Mouse (Mus musculus) lung, embryonic 14.5 days (tissue): ENCODE measurements around the gene Hist1h4n. TPM values are rescaled to one million over a fixed set of nuclear protein-coding genes. Genes with fewer than 3 reads are reported as not detected.
A peak's percentile ranks its signal among the peaks of the same experiment; 100 is the strongest.
"Not testable (repeated sequence)": the region's sequence is repeated elsewhere in the genome, so short reads cannot be mapped to it uniquely, and the experiment has no call there.

Source experiments
- ATAC-seq: fragments of 200-750 bp; cut with Nextera tagmentation; 2 replicates; pipeline ENCODE4 v1.8.0; 2017; ENCODE audit warnings: mild to moderate bottlenecking, moderate TSS enrichment, moderate library complexity; ENCODE audit not compliant: insufficient read depth
- DNase-seq: peaks from one replicate; pipeline ENCODE4 v3.0.0-alpha.2; 2015
- H3K27ac ChIP-seq: fragments of 300-500 bp; sonication (generic); 2 replicates; pipeline ENCODE4 v1.5.1; 2014; ENCODE audit warnings: low read depth, mild to moderate bottlenecking, moderate library complexity
- H3K27me3 ChIP-seq: fragments of 300-500 bp; sonication (generic); 2 replicates; pipeline ENCODE4 v1.6.1; 2014; ENCODE audit warnings: low read length, control low read depth; ENCODE audit not compliant: insufficient read depth
- H3K36me3 ChIP-seq: fragments of 300-500 bp; sonication (generic); 2 replicates; pipeline ENCODE4 v1.6.1; 2014; ENCODE audit warnings: control low read depth; ENCODE audit not compliant: insufficient read depth
- H3K4me1 ChIP-seq: fragments of 300-500 bp; sonication (generic); 2 replicates; pipeline ENCODE4 v1.6.1; 2014; ENCODE audit warnings: antibody characterized with exemption, control low read depth; ENCODE audit not compliant: insufficient read depth
- H3K4me2 ChIP-seq: fragments of 300-500 bp; sonication (generic); 2 replicates; pipeline ENCODE4 v1.6.1; 2014; ENCODE audit warnings: mild to moderate bottlenecking
- H3K4me3 ChIP-seq: fragments of 300-500 bp; sonication (generic); 2 replicates; pipeline ENCODE4 v1.5.1; 2014; ENCODE audit warnings: low read depth, low read length
- H3K9ac ChIP-seq: fragments of 300-500 bp; sonication (generic); 2 replicates; pipeline ENCODE4 v1.6.1; 2014
- H3K9me3 ChIP-seq: fragments of 300-500 bp; sonication (generic); 2 replicates; pipeline ENCODE4 v1.6.1; 2016; ENCODE audit warnings: low read depth, low read length, control low read depth
- CTCF ChIP-seq: IDR thresholded peaks from 2 replicates; pipeline ENCODE4 v1.5.1; 2016; ENCODE audit warnings: antibody characterized with exemption, low read depth
- WGBS: fragments of 180-500 bp; shearing (Covaris S2); extraction: QIAGEN DNeasy Blood & Tissue Kit; methylation state at CpG from one replicate; pipeline ENCODE4 v1.1.7; 2014; 5-methylcytosine and 5-hydroxymethylcytosine counted together
- polyA plus RNA-seq: library from polyadenylated mRNA; unstranded; fragments of >200 nt; fragmentation: Nextera tagmentation; extraction: Ambion mirVana; gene quantifications from 2 replicates; pipeline ENCODE4 v1.2.1, GENCODE M21; 2014

Gene Hist1h4n
- polyA plus RNA-seq, 1 experiment from 2014 or later, result 32.5 TPM

DNA sequence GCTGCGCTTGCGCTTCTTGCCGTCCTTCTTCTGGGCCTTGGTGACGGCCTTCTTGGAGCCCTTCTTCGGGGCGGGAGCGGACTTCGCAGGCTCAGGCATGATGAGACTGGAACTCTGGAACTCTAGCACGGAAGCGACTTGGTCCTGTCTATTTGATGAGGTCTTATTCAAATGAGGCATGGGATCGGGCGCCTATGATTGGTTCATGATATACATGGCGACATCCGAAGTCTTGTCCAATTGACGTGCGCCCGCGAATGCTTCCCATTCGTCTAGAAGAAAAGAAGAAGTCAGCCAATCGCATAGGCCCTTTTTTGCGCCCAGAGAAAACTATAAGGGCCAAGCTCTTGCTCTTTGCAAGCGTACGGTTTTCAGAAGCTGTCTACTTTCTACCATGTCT lies 21.9 kb downstream of the Hist1h4n start, which contains the start of the genes Hist1h2bq and Hist1h2ao:
TSS of gene Hist1h2bq (minus strand) at position 125 of the 400 bp plus-strand sequence.
TSS of gene Hist1h2ao (plus strand) at position 393 of the 400 bp plus-strand sequence.
- WGBS, result no CpG with 5 or more reads among the region's 23 CpGs
- not testable (repeated sequence) for H3K4me1 ChIP-seq, H3K27ac ChIP-seq

DNA sequence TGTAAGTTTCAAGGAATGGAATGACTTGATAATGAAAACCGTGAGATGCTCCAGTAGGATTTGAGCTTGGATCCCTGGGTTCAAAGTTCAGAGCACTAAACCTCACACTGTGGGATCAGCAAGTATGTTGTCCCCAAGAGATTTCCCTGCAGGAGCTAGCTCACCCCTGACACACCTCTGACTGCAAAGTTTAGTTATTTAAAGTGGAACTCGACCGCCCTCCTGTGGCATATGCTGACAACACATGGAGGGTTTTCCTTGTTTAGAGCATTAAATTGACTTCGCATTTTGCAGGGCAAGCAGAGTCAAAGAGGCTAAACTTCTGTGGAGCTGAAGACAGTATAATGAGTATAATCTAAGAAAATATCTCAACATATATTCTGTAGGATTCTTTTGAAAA lies 28.9 kb downstream of the Hist1h4n start:
- WGBS, result no CpG with 5 or more reads among the region's 4 CpGs
- H3K4me1 ChIP-seq, DNase-seq, H3K27me3 ChIP-seq, H3K27ac ChIP-seq, H3K4me2 ChIP-seq, H3K9me3 ChIP-seq, H3K4me3 ChIP-seq, H3K36me3 ChIP-seq, H3K9ac ChIP-seq: not testable (repeated sequence)
- peak; percentile 86 for ATAC-seq

More for the DNA sequence above, 21.9 kb downstream of the Hist1h4n start, which contains the start of the genes Hist1h2bq and Hist1h2ao:
- H3K4me2 ChIP-seq, H3K4me3 ChIP-seq, H3K9me3 ChIP-seq, H3K36me3 ChIP-seq, H3K9ac ChIP-seq, H3K27me3 ChIP-seq, DNase-seq: not testable (repeated sequence)
- ATAC-seq, result peak; percentile 96

DNA sequence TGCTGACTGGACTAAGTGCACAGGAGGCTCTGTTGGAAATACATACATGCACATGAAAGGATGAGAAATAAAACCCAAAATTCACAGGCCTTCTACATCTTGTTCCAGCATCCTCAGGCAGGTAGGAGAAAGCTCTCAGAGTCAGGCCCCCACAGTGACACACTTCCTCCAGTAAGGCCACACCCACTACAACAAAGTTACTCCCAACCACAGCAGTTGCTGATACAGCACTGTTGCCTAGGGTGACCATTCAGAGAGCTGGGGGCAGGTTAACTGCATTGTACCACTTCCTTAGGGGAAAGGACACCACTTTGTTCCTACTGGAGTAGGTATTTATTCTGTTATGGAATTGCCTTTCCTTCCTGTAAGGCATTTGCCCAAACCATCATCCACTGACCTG lies 34.8 kb downstream of the Hist1h4n start:
- ATAC-seq, H3K9me3 ChIP-seq, H3K4me2 ChIP-seq, H3K9ac ChIP-seq, H3K36me3 ChIP-seq, H3K27me3 ChIP-seq, H3K27ac ChIP-seq, H3K4me1 ChIP-seq, DNase-seq, H3K4me3 ChIP-seq: not testable (repeated sequence)

DNA sequence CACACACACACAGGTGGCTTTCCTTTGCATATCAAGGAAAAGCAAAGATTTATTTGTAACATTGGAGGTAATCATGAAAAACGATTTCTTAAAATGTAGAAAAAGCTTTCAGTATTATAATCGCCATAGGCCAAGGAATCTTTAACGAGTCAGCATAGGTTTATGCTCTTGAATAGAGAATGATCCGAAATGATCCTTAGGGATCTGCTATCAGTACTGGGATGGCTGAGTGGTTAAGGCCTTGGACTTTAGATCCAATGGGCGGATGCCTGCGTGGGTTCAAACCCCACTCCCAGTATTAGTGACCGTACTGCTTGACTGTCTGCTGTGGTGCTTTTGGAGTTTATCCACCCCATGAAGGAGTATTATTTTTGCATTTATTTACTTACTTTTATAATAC lies 36.4 kb downstream of the Hist1h4n start:
- Histone ChIP-seq H3K36me3 (no peaks in the 10 kb centered on the region), H3K4me1 (no peaks in the 10 kb centered on the region), H3K4me3 (no peak overlapping the region), H3K9me3 (no peaks in the 10 kb centered on the region), H3K27ac (no peak overlapping the region), H3K9ac (no peak overlapping the region), H3K4me2 (no peak overlapping the region), H3K27me3 (no peaks in the 10 kb centered on the region)
- DNase-seq (no peak), ATAC-seq (no peak)
- no peak for TF ChIP-seq CTCF
- 88% methylated on average over 7 of the region's 7 CpGs for WGBS

DNA sequence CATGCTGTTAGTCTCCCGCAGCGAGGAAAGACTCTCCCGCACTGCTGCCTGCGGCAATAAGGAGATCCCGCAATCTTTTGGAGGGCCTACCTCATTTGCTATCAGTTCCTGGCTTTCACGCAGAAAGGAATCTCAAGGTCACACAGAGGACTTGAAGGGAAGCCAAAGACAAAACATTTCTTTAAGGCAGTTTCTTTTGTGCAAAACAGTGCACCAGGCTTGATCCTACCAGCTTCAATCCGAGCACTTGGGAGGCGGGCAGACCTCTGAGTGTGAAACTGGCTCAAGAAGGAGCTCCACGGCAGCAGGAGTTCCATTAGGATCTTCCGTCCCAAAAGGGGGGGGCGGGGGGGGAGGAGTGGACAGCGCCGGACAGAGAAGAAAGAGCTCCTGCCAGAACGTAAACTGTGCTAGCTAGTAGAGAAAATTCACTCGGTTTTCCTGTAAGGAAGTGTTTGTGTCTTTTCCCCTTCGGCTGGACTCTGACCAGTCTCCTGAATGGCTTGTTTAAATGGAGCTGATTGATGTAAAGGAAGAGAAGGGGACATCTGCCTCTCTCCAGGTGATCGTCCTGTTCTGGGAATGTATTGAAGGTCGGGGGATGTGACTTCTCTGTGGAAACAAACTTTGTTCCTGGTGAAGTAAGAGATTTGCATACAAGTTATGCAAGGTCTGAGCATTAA lies 41.3 kb downstream of the Hist1h4n start:
- Histone ChIP-seq H3K27ac (peak overlapping the region; percentile 78), H3K4me2 (peak overlapping the region; percentile 52)
- no peak for ATAC-seq

GRCm38 (mm10) chr13:21789925-21790324 lies 42.1 kb downstream of the Hist1h4n start:
- no peak for TF ChIP-seq CTCF
- Histone ChIP-seq H3K27me3 (no peaks in the 10 kb centered on the region), H3K9ac (no peak overlapping the region), H3K4me2 (no peak overlapping the region), H3K36me3 (no peaks in the 10 kb centered on the region), H3K4me3 (no peak overlapping the region), H3K9me3 (no peaks in the 10 kb centered on the region), H3K27ac (0 out of 2 replicates have a peak overlapping the region, but pooled peaks have one; percentile 16), H3K4me1 (peaks cover 13% of the 10 kb centered on the region; the same call in 1 of the 2 replicates)
- 54% methylated on average over 6 of the region's 6 CpGs for WGBS
- ATAC-seq (no peak), DNase-seq (no peak)

More for the DNA sequence above, 41.3 kb downstream of the Hist1h4n start:
- Histone ChIP-seq H3K27me3 (no peaks in the 10 kb centered on the region), H3K9ac (peak overlapping the region; percentile 24), H3K4me1 (peaks cover 11% of the 10 kb centered on the region; the same call in 1 of the 2 replicates), H3K9me3 (no peaks in the 10 kb centered on the region), H3K4me3 (peak overlapping the region; percentile 20), H3K36me3 (no peaks in the 10 kb centered on the region)
- peak; percentile 66 for DNase-seq
- TF ChIP-seq CTCF, result no peak
- WGBS, result 9% methylated on average over 18 of the region's 18 CpGs

DNA sequence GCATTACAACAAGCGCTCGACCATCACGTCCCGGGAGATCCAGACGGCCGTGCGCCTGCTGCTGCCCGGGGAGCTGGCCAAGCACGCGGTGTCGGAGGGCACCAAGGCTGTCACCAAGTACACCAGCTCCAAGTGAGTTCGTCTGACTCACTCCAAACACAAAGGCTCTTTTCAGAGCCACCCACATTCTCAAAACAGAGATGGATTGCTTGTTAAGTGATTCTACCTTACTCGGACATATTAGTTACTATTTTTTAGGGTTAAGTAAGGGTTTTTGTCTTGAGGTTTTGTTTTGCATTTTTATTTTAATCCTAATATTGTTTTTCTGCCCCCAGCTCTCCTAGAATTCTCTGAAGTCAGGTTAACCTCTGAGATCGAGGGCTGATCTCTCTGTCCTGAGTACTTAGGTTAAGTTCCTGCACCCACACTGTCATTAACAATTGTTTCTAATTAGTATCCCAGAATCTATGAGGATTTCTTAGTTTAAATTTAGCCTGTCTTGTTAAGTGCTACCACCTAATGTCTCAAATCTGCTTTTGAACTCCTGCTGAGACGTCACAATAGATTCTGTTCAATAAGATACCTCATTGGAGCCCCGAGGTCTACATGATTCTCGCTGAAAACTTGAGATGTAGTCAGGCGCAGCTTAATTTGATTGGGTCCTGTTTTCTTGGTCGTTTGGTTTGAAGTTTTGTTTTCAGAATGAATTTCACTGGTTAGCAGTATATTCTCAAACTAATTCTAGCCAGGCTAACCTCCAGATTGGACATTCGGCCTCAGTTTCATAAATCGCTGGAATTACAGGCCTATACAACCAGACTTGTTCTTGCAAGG lies 44.0 kb downstream of the Hist1h4n start:
- ATAC-seq (peak; percentile 19; the same call in 1 of the 2 replicates), DNase-seq (peak; percentile 56)
- H3K27ac ChIP-seq, result peak overlapping the region; percentile 90
- TF ChIP-seq CTCF, result no peak
- H3K27me3 ChIP-seq, result no peaks in the 10 kb centered on the region
- no peaks in the 10 kb centered on the region for H3K9me3 ChIP-seq
- H3K4me1 ChIP-seq, result peaks cover 17% of the 10 kb centered on the region; the same call in 1 of the 2 replicates
- peak overlapping the region; percentile 24 for H3K4me3 ChIP-seq
- peak overlapping the region; percentile 57 for H3K4me2 ChIP-seq
- H3K36me3 ChIP-seq, result no peaks in the 10 kb centered on the region
- 19% methylated on average over 13 of the region's 21 CpGs for WGBS
- peak overlapping the region; percentile 58 for H3K9ac ChIP-seq

GRCm38 (mm10) chr13:21786899-21787629 lies 44.9 kb downstream of the Hist1h4n start, which contains the start of the genes Hist1h2an and Hist1h2bp:
Hist1h2an (minus strand) TSS chr13:21787218.
Hist1h2bp (plus strand) TSS chr13:21787461.
- Histone ChIP-seq H3K4me3 (peak within 1 kb of the TSS; percentile 34), H3K4me1 (peaks cover 17% of the 10 kb centered on the region; the same call in 1 of the 2 replicates), H3K9ac (peak within 1 kb of the TSS; percentile 61), H3K4me2 (peak within 1 kb of the TSS; percentile 64), H3K27ac (peak within 1 kb of the TSS; percentile 100)
- under 1% methylated on average over 35 of the region's 63 CpGs for WGBS
- H3K9me3 ChIP-seq, H3K36me3 ChIP-seq, H3K27me3 ChIP-seq: not testable (repeated sequence)
- ATAC-seq (peak; percentile 92), DNase-seq (peak; percentile 100)
